Mouse (Mus musculus) adipose tissue, adult 10 weeks (tissue): ENCODE measurements around the gene Slk. TPM values are rescaled to one million over a fixed set of nuclear protein-coding genes. Genes with fewer than 3 reads are reported as not detected.

Experiments used
- polyA plus RNA-seq: library from polyadenylated mRNA; stranded (reverse); fragments of 350-450 nt; fragmentation: Illumina TruSeq; extraction: RNeasy Lipid Tissue Mini Kit (QIAGEN cat#74804); gene quantifications from one replicate; pipeline ENCODE4 v1.2.3, GENCODE M21; 2014; ENCODE audit warnings: low read depth, low replicate concordance

Gene Slk
- polyA plus RNA-seq: 25.9 TPM

DNA sequence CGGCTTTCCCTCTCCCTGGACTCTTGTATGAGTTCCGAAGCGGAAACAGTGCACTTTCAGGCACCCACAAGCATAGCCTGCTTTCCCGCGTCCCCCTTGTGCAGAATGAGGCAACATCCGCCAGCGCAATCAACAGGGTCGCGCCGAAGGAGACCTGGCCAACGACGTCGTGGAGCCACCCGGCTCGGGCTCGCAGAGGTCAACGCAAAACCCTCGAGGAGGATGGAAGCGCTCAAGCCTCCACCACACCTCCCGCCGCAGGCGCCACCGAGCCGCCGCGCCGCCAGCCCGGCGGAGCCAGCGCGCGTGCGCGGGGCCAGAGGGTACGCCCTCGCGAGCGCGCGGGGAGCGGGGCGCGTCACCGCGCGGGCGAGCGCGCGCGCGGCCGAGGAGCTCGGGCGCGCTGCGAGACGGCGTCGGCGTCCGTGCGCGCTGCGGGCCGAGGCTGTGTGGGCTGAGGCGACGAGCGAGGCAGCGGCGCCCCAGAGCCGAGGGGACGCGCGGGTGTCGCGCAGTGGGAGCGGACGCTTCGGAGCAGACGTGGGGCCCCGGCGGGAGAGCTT is at the start of gene Slk:
Slk (plus strand) TSS at position 454 of the 563 bp plus-strand sequence.

DNA sequence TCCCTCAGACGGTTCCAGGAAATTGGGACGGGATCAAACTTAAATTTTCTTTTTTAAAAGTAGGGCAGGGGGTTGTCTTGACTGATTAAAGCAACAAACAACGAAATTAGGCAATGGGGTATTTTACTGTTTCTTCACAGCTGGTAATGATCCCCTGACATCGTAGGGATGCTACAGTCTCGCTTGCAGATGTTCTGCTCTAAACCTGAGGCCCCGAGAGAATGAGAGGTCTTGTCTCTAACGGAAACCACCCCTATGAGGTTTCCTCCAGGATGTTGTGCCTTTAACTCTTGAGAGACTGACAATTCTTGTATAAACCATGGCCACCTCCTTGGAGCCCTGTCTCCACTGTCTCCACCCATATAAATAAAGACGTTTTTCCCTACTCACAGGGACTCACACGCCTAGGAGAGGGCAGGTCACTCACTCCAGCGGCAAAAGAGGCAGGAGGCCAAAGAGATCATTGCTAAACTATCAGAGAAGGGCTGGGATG is 42.1 kb upstream of the Slk start, which contains the start of gene Stn1:
Stn1 (minus strand) TSS at position 208 of the 493 bp plus-strand sequence.

DNA sequence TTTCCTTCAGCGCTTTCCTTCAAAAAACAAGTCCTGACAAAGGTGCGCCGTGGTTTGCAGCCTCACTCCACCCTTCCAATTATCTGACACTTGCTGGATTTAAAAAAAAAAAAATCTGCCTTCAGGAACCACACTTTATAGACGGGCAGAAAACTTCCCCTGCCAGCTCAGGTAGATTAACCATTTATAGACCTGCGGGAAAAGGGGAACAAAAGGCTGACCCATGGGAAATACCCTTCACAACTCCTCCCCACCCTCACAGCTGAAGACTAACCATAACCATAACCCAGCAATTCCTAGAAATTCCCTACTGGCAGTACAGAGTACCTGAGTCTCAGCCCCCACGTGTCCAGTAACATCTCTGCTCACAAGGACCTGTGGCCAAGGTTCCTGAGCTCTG is 112.5 kb downstream of the Slk start, which contains the start of gene Col17a1:
Col17a1 (minus strand) TSS at position 101 of the 400 bp plus-strand sequence.

Other genes starting within 250 kb of the Slk start
- 89.2 TPM for gene Sh3pxd2a, start 115.3 kb upstream of the Slk start, polyA plus RNA-seq
- 11.5 TPM for gene Stn1, start 42.2 kb upstream of the Slk start, polyA plus RNA-seq
- 5.8 TPM for gene Col17a1, start 112.4 kb downstream of the Slk start, polyA plus RNA-seq
- gene Sfr1, start 152.0 kb downstream of the Slk start, polyA plus RNA-seq: 60.6 TPM